Mouse (Mus musculus): ENCODE results near the gene Fndc3a. TPM values are rescaled to one million over a fixed set of nuclear protein-coding genes. Genes with fewer than 3 reads are reported as not detected.

Fndc3a gene
- polyA plus RNA-seq, 3 experiments from 2014 or later: 13.7 to 24.8 (median 19.6) TPM

GRCm38 (mm10) chr14:72671911-72672310 lies 37.9 kb downstream of the Fndc3a start:
- no peak for ATAC-seq

GRCm38 (mm10) chr14:72670987-72671386 lies 38.8 kb downstream of the Fndc3a start:
- ATAC-seq: no peak

- ATAC-seq: no peak
Measured at GRCm38 (mm10) chr14:72649268-72649667, 60.5 kb downstream of the Fndc3a start.

- ATAC-seq: no peak
Measured at GRCm38 (mm10) chr14:72645512-72645911, 64.3 kb downstream of the Fndc3a start.

GRCm38 (mm10) chr14:72644620-72645019 lies 65.2 kb downstream of the Fndc3a start:
- no peak for ATAC-seq

GRCm38 (mm10) chr14:72638507-72638906 lies 71.3 kb downstream of the Fndc3a start:
- ATAC-seq: no peak

GRCm38 (mm10) chr14:72633571-72633970 lies 76.2 kb downstream of the Fndc3a start:
- ATAC-seq: no peak

- ATAC-seq: no peak
Measured at GRCm38 (mm10) chr14:72625411-72625810, 84.4 kb downstream of the Fndc3a start.

- no peak for ATAC-seq
Measured at GRCm38 (mm10) chr14:72604077-72604476, 105.7 kb downstream of the Fndc3a start.

- no peak for ATAC-seq
Measured at GRCm38 (mm10) chr14:72603194-72603521, 106.6 kb downstream of the Fndc3a start.

GRCm38 (mm10) chr14:72602521-72603193 lies 107.1 kb downstream of the Fndc3a start:
- ATAC-seq: peak; percentile 69

- ATAC-seq: no peak
Measured at GRCm38 (mm10) chr14:72601381-72602305, 108.2 kb downstream of the Fndc3a start.

- no peak for ATAC-seq
Measured at GRCm38 (mm10) chr14:72600375-72600774, 109.4 kb downstream of the Fndc3a start.

- ATAC-seq: no peak
Measured at GRCm38 (mm10) chr14:72598976-72599740, 110.6 kb downstream of the Fndc3a start.

GRCm38 (mm10) chr14:72594191-72594590 lies 115.6 kb downstream of the Fndc3a start:
- ATAC-seq: no peak

GRCm38 (mm10) chr14:72589415-72589814 lies 120.4 kb downstream of the Fndc3a start:
- no peak for ATAC-seq

- no peak for ATAC-seq
Measured at GRCm38 (mm10) chr14:72582979-72583378, 126.8 kb downstream of the Fndc3a start.

GRCm38 (mm10) chr14:72580991-72581390 lies 128.8 kb downstream of the Fndc3a start:
- no peak for ATAC-seq

GRCm38 (mm10) chr14:72576283-72576682 lies 133.5 kb downstream of the Fndc3a start:
- no peak for ATAC-seq

- no peak for ATAC-seq
Measured at GRCm38 (mm10) chr14:72563941-72564340, 145.9 kb downstream of the Fndc3a start.

- ATAC-seq: no peak
Measured at GRCm38 (mm10) chr14:72558795-72559194, 151.0 kb downstream of the Fndc3a start.

- ATAC-seq: no peak
Measured at GRCm38 (mm10) chr14:72555846-72556245, 154.0 kb downstream of the Fndc3a start.

- no peak for ATAC-seq
Measured at GRCm38 (mm10) chr14:72536392-72537017, 173.3 kb downstream of the Fndc3a start.

Data from inflammation-experienced regulatory T-cells, adult 6 months (primary cell).